Mouse (Mus musculus) midbrain, embryonic 13.5 days (tissue): ENCODE measurements around the gene Gabrd. TPM values are rescaled to one million over a fixed set of nuclear protein-coding genes. Genes with fewer than 3 reads are reported as not detected.

Experiments used
- polyA plus RNA-seq: library from polyadenylated mRNA; unstranded; fragments of >200 nt; fragmentation: Nextera tagmentation; extraction: Ambion mirVana; gene quantifications from 2 replicates; pipeline ENCODE4 v1.2.1, GENCODE M21; 2015

Gabrd gene
- polyA plus RNA-seq, 1 experiment from 2014 or later: 0.11 TPM

Other genes starting within 250 kb of the Gabrd start
- 9.3 and 9.9 TPM in 2 replicates for gene Ski, start 175.5 kb downstream of the Gabrd start, polyA plus RNA-seq
- gene Faap20, start 148.3 kb downstream of the Gabrd start, polyA plus RNA-seq: 91.2 and 92.7 TPM in 2 replicates
- gene Prkcz, start 36.8 kb downstream of the Gabrd start, polyA plus RNA-seq: 56.7 and 59.5 TPM in 2 replicates
- 3.8 and 4.2 TPM in 2 replicates for gene Cfap74, start 11.1 kb upstream of the Gabrd start, polyA plus RNA-seq
- not detected in 2 replicates for gene Tmem52, start 71.0 kb upstream of the Gabrd start, polyA plus RNA-seq
- gene Gnb1, start 93.2 kb upstream of the Gabrd start, polyA plus RNA-seq: 1,008 and 1,072 TPM in 2 replicates
- 78.0 and 85.5 TPM in 2 replicates for gene Nadk, start 164.3 kb upstream of the Gabrd start, polyA plus RNA-seq
- 15.9 and 16.5 TPM in 2 replicates for gene Slc35e2, start 203.3 kb upstream of the Gabrd start, polyA plus RNA-seq
- 65.1 and 66.8 TPM in 2 replicates for gene Cdk11b, start 226.7 kb upstream of the Gabrd start, polyA plus RNA-seq
- gene Gm10563, start 247.3 kb upstream of the Gabrd start, polyA plus RNA-seq: not detected in 2 replicates